Mouse (Mus musculus): ENCODE measurements around the gene Xcl1. TPM values are rescaled to one million over a fixed set of nuclear protein-coding genes. Genes with fewer than 3 reads are reported as not detected.

Xcl1 gene
- polyA plus RNA-seq, 1 experiment from 2014 or later = not detected

DNA sequence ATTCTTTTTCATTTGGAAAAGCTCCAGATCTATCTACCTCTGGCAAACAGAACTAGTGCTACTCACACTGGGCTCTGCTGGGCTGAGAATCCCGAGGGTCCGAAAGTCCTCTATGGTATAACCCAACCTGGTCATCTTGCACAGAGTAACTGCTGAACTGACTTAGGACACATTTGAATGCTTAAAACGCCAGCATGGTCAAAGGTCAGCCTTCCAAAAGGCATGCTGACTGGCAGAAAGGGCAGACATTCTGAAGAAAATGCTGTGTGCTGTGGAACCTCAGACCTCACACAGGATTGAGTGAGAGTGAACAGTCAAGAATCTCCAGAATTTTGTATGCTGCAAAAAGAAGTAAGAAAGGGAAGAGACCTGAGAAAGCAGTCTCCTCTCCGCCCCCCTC is 45.0 kb downstream of the Xcl1 start:
- Histone ChIP-seq H3K9me3 (ENCODE audit: control insufficient read depth, low read length) (no peaks in the 10 kb centered on the region), H3K4me2 (ENCODE audit: low read length) (no peak overlapping the region), H3K27me3 (ENCODE audit: control insufficient read depth, insufficient read depth, low read length) (no peaks in the 10 kb centered on the region), H3K36me3 (ENCODE audit: control insufficient read depth, insufficient read depth, low read length) (no peaks in the 10 kb centered on the region), H3K27ac (replicated peaks in 1 of 2; ENCODE audit: control insufficient read depth in 1 of 2, insufficient read depth in 1 of 2, low read depth in 2 of 2, low read length in 2 of 2) (no peak overlapping the region), H3K4me1 (ENCODE audit: control insufficient read depth in 2 of 2, insufficient read depth in 2 of 2, low read length in 2 of 2) (peaks cover 8 to 32% of the 10 kb centered on the region in 2 experiments; a peak in 3 of 4 replicates), H3K9ac (ENCODE audit: low read length) (0 out of 2 replicates have a peak overlapping the region, but pooled peaks have one; percentile 5), H3K4me3 (ENCODE audit: control insufficient read depth in 1 of 2, insufficient read depth in 1 of 2, low read depth in 1 of 2, low read length in 2 of 2) (no peak overlapping the region)
- WGBS = 71% methylated on average over 4 of the region's 4 CpGs
- no peak for ATAC-seq (ENCODE audit: insufficient number of reproducible peaks, insufficient read depth, low FRiP score, low read depth)

DNA sequence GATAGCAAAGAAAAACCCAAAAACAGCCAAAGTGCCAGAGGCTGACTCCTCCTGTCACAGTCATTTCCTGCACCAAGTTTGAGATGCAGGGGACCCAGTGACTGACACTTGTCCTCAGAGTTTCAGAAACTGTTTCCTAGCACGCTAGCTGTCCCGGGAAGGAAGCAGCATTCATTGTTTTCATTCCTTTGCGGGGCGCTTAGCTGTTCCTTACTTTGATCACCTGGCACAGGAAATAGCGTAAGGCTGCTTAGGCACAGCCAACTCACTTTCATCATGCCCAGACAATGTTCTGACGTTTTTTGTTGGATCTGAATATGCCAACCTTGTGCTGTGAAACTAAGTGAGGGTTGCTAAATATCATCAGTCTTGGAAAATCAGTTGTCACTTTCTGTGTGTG is 46.8 kb downstream of the Xcl1 start:
- WGBS = 41% methylated on average over 6 of the region's 6 CpGs
- no peak for ATAC-seq (ENCODE audit: insufficient number of reproducible peaks, insufficient read depth, low FRiP score, low read depth)
- Histone ChIP-seq H3K4me3 (ENCODE audit: control insufficient read depth in 1 of 2, insufficient read depth in 1 of 2, low read depth in 1 of 2, low read length in 2 of 2) (no peak overlapping the region), H3K36me3 (ENCODE audit: control insufficient read depth, insufficient read depth, low read length) (no peaks in the 10 kb centered on the region), H3K27ac (replicated peaks in 1 of 2; ENCODE audit: control insufficient read depth in 1 of 2, insufficient read depth in 1 of 2, low read depth in 2 of 2, low read length in 2 of 2) (peak overlapping the region in 1 of 2 experiments; percentile 37; a peak in 2 of 4 replicates), H3K4me1 (ENCODE audit: control insufficient read depth in 2 of 2, insufficient read depth in 2 of 2, low read length in 2 of 2) (peaks cover 8 to 32% of the 10 kb centered on the region in 2 experiments; a peak in 3 of 4 replicates), H3K9me3 (ENCODE audit: control insufficient read depth, low read length) (no peaks in the 10 kb centered on the region), H3K9ac (ENCODE audit: low read length) (peak overlapping the region; percentile 4; the same call in 1 of the 2 replicates), H3K4me2 (ENCODE audit: low read length) (no peak overlapping the region), H3K27me3 (ENCODE audit: control insufficient read depth, insufficient read depth, low read length) (no peaks in the 10 kb centered on the region)

DNA sequence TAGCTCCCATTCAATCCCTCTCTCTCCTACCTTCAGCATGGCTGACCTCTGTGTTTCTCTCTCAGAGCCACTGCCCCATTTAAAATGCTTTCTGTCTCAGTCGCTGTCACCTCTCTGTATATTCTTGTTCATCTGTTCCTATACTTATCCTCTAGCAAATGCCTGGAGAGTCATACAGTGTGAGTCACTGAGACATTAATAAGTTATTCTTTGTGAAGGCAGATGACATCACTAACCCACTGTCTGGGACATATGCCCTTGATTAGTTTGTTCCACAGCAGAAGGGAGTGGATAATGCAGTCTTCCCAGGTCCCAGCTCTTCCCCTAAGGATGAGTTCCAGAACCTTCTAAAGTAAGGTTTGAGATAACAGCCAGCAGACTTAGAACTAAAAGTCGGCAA is 47.6 kb downstream of the Xcl1 start:
- Histone ChIP-seq H3K36me3 (ENCODE audit: control insufficient read depth, insufficient read depth, low read length) (no peaks in the 10 kb centered on the region), H3K4me1 (ENCODE audit: control insufficient read depth in 2 of 2, insufficient read depth in 2 of 2, low read length in 2 of 2) (peaks cover 8 to 32% of the 10 kb centered on the region in 2 experiments; a peak in 3 of 4 replicates), H3K9ac (ENCODE audit: low read length) (no peak overlapping the region; the same call in 1 of the 2 replicates), H3K4me3 (ENCODE audit: control insufficient read depth in 1 of 2, insufficient read depth in 1 of 2, low read depth in 1 of 2, low read length in 2 of 2) (no peak overlapping the region), H3K27ac (replicated peaks in 1 of 2; ENCODE audit: control insufficient read depth in 1 of 2, insufficient read depth in 1 of 2, low read depth in 2 of 2, low read length in 2 of 2) (peak overlapping the region; percentile 78), H3K4me2 (ENCODE audit: low read length) (no peak overlapping the region), H3K9me3 (ENCODE audit: control insufficient read depth, low read length) (no peaks in the 10 kb centered on the region), H3K27me3 (ENCODE audit: control insufficient read depth, insufficient read depth, low read length) (no peaks in the 10 kb centered on the region)
- 17% methylated on average over 2 of the region's 2 CpGs for WGBS
- ATAC-seq (ENCODE audit: insufficient number of reproducible peaks, insufficient read depth, low FRiP score, low read depth) = peak; percentile 43; the same call in 1 of the 2 replicates

DNA sequence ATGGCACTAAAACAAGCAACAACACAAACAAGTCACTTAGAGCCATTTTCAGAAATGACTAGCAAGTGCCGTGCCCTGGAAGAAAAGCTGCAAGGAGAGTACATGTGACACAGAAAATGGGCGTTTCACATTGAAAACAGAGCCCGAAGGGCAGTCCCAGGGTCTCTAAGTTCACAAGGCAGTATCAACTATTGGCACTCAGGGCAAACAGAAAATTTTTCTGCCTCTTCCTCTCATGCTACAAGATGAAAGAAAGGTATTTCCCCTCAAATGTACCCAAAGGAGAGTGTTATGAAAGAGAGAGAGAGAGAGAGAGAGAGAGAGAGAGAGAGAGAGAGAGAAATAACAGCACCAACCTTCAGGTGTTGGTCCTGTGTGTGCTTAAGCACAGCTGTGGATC is 53.4 kb downstream of the Xcl1 start:
- ATAC-seq (ENCODE audit: insufficient number of reproducible peaks, insufficient read depth, low FRiP score, low read depth) = no peak
- no peak overlapping the region for H3K4me3 ChIP-seq (ENCODE audit: control insufficient read depth in 1 of 2, insufficient read depth in 1 of 2, low read depth in 1 of 2, low read length in 2 of 2)
- WGBS = 74% methylated on average over 3 of the region's 3 CpGs
- no peaks in the 10 kb centered on the region for H3K27me3 ChIP-seq (ENCODE audit: control insufficient read depth, insufficient read depth, low read length)
- 0 out of 4 replicates have a peak, but pooled peaks cover 0 to 2% of the 10 kb centered on the region in 2 experiments for H3K4me1 ChIP-seq (ENCODE audit: control insufficient read depth in 2 of 2, insufficient read depth in 2 of 2, low read length in 2 of 2)
- no peaks in the 10 kb centered on the region for H3K36me3 ChIP-seq (ENCODE audit: control insufficient read depth, insufficient read depth, low read length)
- H3K27ac ChIP-seq (replicated peaks in 1 of 2; ENCODE audit: control insufficient read depth in 1 of 2, insufficient read depth in 1 of 2, low read depth in 2 of 2, low read length in 2 of 2) = no peak overlapping the region
- no peak overlapping the region for H3K4me2 ChIP-seq (ENCODE audit: low read length)
- no peaks in the 10 kb centered on the region for H3K9me3 ChIP-seq (ENCODE audit: control insufficient read depth, low read length)
- no peak overlapping the region for H3K9ac ChIP-seq (ENCODE audit: low read length)

Other genes starting within 250 kb of the Xcl1 start
- 18.6 and 21.2 TPM in 2 replicates for gene Dpt, start 138.9 kb downstream of the Xcl1 start, polyA plus RNA-seq (2014; fragmentation: Nextera tagmentation; extraction: Ambion mirVana)
- gene Tbx19, start 225.2 kb upstream of the Xcl1 start, polyA plus RNA-seq (2014; fragmentation: Nextera tagmentation; extraction: Ambion mirVana) = not detected in 2 replicates

Data from heart, embryonic 14.5 days (tissue).